Mouse (Mus musculus): ENCODE results near the gene Gm9857.

DNA sequence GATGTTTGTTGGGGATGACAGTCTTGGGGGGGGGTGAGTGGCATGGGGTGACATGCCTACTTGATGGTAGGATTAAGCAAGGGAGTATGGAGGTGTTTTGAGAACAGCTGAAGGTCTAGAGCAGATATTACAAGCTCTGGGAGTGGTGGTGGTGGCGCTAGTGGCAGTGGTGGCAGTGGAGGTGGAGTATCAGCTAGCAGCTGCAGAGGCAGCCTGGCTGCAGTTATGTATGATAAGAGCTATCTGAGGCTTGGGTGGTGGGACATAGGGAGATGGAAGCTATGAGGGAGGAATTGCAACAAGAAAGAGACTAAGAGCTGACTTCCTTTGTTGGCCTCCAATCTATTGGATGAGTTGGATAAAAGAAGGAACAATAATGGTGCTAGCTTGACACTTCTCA lies 18.4 kb downstream of the Gm9857 start:
- TF ChIP-seq POLR2A (IDR thresholded peaks at IDR 0.05; ENCODE audit: borderline replicate concordance, low read depth, low read length) (no peak), CTCF (IDR thresholded peaks at IDR 0.05; ENCODE audit: low read depth, low read length) (no peak)

All from bone marrow macrophage, adult 2 months (primary cell).